Mouse (Mus musculus): ENCODE results near the gene Hectd4. TPM values are rescaled to one million over a fixed set of nuclear protein-coding genes. Genes with fewer than 3 reads are reported as not detected.
"Not testable (repeated sequence)": the region's sequence is repeated elsewhere in the genome, so short reads cannot be mapped to it uniquely, and the experiment has no call there.

Hectd4 gene
- polyA plus RNA-seq, 1 experiment from 2014 or later: 14.9 TPM

DNA sequence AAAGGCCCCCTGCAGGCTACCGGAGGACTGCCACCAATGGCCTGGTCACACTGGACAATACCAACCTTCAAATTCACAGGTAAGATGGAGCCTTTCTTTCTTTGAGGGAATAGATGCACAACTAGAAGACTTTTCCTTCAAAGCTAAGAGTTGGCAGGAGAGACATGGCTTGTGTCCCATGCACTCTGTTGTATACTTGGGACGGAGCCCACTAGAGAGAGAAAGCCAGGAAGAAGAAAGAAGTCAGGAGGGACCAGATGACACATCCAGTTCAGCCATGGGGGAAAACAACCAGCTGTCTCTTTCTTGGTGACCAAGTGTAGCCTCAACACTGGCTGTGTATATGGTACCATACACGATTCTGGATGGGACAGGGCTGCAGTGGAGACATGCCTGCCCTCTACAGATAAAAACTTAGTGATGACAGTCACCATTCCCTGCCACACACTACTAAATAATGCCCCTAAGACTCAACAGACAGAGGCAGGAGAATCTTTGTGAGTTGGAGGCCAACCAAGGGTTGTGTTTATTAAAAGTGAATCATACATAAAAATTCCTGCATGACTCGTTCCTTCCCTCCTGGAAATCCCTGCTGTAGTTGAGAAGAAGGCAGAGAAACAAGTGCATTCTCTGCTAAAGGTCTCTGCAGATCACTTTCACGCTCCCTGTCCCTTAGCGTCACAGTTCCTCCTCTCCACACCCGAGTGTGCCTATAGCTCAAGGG is 119.7 kb downstream of the Hectd4 start:
- Histone ChIP-seq H3K4me3 (no peak overlapping the region), H3K9me3 (no peaks in the 10 kb centered on the region), H3K4me2 (replicated peaks) (no peak overlapping the region), H3K36me3 (peaks cover 95% of the 10 kb centered on the region), H3K4me1 (no peaks in the 10 kb centered on the region), H3K27me3 (no peaks in the 10 kb centered on the region), H3K9ac (replicated peaks) (no peak overlapping the region), H3K27ac (replicated peaks) (no peak overlapping the region)
- ATAC-seq (ENCODE audit: low FRiP score, low read depth): no peak
- 90% methylated on average over 7 of the region's 7 CpGs for WGBS

DNA sequence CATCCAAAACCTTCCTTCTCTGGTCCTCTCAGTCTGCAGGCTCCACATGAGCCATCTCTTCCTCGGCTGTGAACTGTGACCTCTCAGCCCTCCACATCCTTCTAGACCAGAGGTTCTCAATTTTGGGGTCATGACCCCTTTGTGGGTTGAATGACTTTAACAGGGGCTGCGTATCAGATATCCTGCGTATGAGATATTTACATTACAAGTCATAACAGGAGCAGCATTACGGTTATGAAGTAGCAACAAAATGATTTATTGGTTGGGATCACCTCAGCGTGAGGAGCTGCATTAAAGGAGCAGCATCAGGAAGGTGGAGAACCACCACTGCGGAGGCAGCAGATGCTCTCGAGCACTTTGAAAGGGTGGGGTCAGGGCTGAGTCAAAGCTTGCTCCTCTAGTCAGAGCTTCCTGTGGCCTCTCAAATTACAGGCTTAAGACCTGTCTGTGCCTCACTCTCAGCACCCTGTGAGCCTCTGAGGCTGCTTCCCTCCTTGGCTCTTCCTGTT is 121.0 kb downstream of the Hectd4 start:
- Histone ChIP-seq H3K27me3 (no peaks in the 10 kb centered on the region), H3K9ac (replicated peaks) (no peak overlapping the region), H3K27ac (replicated peaks) (no peak overlapping the region), H3K9me3 (no peaks in the 10 kb centered on the region), H3K4me1 (no peaks in the 10 kb centered on the region), H3K4me3 (no peak overlapping the region), H3K4me2 (replicated peaks) (no peak overlapping the region), H3K36me3 (peaks cover 95% of the 10 kb centered on the region)
- ATAC-seq (ENCODE audit: low FRiP score, low read depth): no peak
- 65% methylated on average over 7 of the region's 7 CpGs for WGBS

- 93% methylated on average over 11 of the region's 11 CpGs for WGBS
- no peak for ATAC-seq (ENCODE audit: low FRiP score, low read depth)
- no peak overlapping the region for H3K4me3 ChIP-seq
- peaks cover 90% of the 10 kb centered on the region for H3K36me3 ChIP-seq
- H3K9me3 ChIP-seq: no peaks in the 10 kb centered on the region
- no peak overlapping the region for H3K9ac ChIP-seq (replicated peaks)
- no peaks in the 10 kb centered on the region for H3K4me1 ChIP-seq
- H3K27ac ChIP-seq (replicated peaks): no peak overlapping the region
- no peaks in the 10 kb centered on the region for H3K27me3 ChIP-seq
- no peak overlapping the region for H3K4me2 ChIP-seq (replicated peaks)
Observed at GRCm38 (mm10) chr5:121342490-121342889, 122.5 kb downstream of the Hectd4 start.

DNA sequence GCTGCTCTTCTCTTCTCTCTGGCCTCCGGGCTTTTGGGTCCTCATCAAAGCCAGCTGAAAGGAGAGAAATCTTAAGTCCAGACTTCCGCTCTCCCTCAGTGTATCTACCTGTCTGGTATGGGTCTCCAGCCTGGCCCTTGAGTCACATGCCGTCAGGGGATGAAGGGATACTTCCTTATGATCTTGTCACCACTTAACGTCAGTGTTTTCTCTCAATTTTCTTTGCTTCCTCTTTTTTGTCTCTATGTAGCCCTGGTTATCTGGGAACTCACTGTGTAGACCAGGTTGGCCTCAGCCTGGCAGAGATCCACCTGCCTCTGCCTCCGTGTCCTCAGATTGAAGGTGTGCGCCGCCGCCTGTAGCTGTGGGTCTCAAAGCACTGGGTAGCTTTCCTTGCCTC is 124.0 kb downstream of the Hectd4 start:
- Histone ChIP-seq H3K9ac (replicated peaks) (no peak overlapping the region), H3K9me3 (no peaks in the 10 kb centered on the region), H3K36me3 (peaks cover 90% of the 10 kb centered on the region), H3K27me3 (no peaks in the 10 kb centered on the region), H3K27ac (replicated peaks) (no peak overlapping the region), H3K4me3 (no peak overlapping the region), H3K4me1 (no peaks in the 10 kb centered on the region), H3K4me2 (replicated peaks) (no peak overlapping the region)
- WGBS: 95% methylated on average over 8 of the region's 8 CpGs
- no peak for ATAC-seq (ENCODE audit: low FRiP score, low read depth)

DNA sequence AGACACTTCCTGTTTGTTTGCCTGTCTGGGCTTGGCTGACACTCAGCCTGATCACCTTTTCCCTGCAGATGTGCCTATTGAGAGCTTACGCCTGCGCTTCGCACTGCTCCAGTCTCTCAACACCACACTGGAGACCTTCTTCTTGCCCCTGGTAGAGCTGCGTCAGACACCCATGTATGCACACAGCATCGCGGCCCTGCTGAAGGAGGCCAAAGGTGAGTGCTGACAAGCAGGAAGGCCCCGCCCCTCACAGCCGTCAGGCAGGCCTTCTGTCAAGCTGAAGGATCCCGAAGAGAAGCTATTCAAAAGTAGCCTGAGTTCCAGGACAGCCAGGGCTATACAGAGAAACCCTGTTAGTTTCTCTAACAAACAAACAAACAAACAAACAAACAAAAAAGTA is 139.2 kb downstream of the Hectd4 start:
- WGBS: 76% methylated on average over 9 of the region's 9 CpGs
- H3K4me3 ChIP-seq: no peak overlapping the region
- H3K4me1 ChIP-seq: no peaks in the 10 kb centered on the region
- no peaks in the 10 kb centered on the region for H3K27me3 ChIP-seq
- H3K27ac ChIP-seq (replicated peaks): no peak overlapping the region
- H3K36me3 ChIP-seq: peaks cover 98% of the 10 kb centered on the region
- no peak overlapping the region for H3K4me2 ChIP-seq (replicated peaks)
- ATAC-seq (ENCODE audit: low FRiP score, low read depth): no peak
- H3K9me3 ChIP-seq: no peaks in the 10 kb centered on the region
- no peak overlapping the region for H3K9ac ChIP-seq (replicated peaks)

DNA sequence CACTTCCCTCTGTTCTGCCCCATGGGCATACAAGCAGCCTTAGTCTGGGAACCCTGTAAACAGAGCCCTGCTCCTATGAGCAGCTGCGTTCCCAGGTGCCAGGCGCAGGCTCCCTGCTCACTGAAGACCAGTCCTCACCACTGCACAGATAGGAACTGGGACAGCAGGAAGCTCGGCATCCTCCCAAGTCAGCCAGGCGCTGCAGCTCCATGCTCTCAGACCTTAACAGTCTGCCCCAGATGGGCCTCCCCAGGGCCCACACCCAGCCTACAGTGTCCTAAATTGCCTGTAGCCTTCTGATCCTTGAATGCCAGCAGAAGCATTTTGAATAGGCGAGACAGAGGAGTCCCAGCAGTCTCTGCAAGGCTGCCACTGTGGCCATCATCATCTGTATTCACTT is 141.7 kb downstream of the Hectd4 start:
- Histone ChIP-seq H3K4me2 (replicated peaks) (no peak overlapping the region), H3K4me1 (no peaks in the 10 kb centered on the region), H3K9ac (replicated peaks) (no peak overlapping the region), H3K36me3 (peaks cover 97% of the 10 kb centered on the region), H3K9me3 (no peaks in the 10 kb centered on the region), H3K27ac (replicated peaks) (no peak overlapping the region), H3K27me3 (no peaks in the 10 kb centered on the region), H3K4me3 (no peak overlapping the region)
- WGBS: 90% methylated on average over 5 of the region's 5 CpGs
- ATAC-seq (ENCODE audit: low FRiP score, low read depth): no peak

DNA sequence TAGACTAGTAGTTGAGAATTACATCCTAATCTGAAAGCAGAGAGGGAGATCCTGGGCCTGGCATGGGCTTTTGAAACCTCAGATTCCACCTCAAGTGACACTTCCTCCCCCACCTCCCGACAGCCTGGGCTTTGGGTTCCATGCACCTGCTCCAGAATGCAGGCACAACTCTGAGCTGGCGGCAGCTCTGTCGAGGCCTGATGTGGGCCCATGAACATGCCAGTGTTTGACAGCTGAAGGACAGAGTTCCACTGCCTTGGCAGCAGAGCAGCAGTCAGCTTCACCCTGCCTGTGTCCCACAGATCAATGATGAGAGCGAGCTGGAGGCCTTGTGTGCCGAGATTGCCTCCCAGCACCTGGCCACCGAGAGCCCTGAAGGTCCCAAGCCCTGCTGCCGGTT is 143.4 kb downstream of the Hectd4 start:
- no peaks in the 10 kb centered on the region for H3K27me3 ChIP-seq
- H3K36me3 ChIP-seq: peaks cover 96% of the 10 kb centered on the region
- no peaks in the 10 kb centered on the region for H3K4me1 ChIP-seq
- no peak overlapping the region for H3K4me2 ChIP-seq (replicated peaks)
- 89% methylated on average over 7 of the region's 7 CpGs for WGBS
- no peak overlapping the region for H3K27ac ChIP-seq (replicated peaks)
- H3K4me3 ChIP-seq: no peak overlapping the region
- no peak overlapping the region for H3K9ac ChIP-seq (replicated peaks)
- no peaks in the 10 kb centered on the region for H3K9me3 ChIP-seq
- ATAC-seq (ENCODE audit: low FRiP score, low read depth): no peak

DNA sequence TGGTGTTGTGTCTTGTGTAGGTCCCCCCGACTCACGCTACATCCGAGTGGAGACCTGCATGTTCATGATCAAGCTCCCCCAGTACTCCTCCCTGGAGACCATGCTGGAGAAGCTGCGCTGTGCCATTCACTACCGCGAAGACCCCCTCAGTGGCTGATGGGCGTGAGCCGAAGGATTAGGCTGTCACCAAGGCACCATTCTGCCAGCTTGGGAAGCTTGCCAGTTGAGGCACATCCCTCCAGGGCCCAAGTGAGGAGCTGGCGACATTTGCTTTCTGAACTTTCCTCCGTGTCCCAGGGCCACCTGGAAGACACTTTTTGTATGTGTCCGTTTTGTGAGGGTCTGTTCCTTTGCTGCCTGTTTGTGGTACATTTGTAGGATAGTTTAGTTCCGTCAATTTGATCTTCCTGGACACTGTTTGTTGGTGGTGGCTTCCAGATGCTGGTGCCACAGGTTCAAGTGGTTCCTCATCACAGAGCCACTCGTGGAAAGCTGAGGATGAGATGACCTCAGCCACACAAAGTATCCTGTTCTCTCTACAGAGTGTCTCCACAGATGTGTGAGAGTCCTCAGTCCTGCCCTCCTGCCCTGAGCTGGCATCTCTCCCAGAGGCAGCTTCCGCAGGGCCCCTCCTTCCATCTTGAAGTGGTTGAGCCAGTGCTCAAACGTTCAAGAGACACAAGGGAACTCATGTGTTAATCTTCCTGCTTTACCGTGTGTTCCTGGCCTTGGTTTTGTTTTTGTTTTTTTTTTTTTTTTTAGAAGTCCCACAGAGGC is 146.6 kb downstream of the Hectd4 start:
- Histone ChIP-seq H3K4me3 (no peak overlapping the region), H3K27me3 (no peaks in the 10 kb centered on the region), H3K9ac (replicated peaks) (no peak overlapping the region), H3K4me2 (replicated peaks) (no peak overlapping the region), H3K27ac (replicated peaks) (no peak overlapping the region), H3K36me3 (peaks cover 85% of the 10 kb centered on the region), H3K4me1 (no peaks in the 10 kb centered on the region), H3K9me3 (no peaks in the 10 kb centered on the region)
- ATAC-seq (ENCODE audit: low FRiP score, low read depth): no peak
- 84% methylated on average over 16 of the region's 16 CpGs for WGBS

DNA sequence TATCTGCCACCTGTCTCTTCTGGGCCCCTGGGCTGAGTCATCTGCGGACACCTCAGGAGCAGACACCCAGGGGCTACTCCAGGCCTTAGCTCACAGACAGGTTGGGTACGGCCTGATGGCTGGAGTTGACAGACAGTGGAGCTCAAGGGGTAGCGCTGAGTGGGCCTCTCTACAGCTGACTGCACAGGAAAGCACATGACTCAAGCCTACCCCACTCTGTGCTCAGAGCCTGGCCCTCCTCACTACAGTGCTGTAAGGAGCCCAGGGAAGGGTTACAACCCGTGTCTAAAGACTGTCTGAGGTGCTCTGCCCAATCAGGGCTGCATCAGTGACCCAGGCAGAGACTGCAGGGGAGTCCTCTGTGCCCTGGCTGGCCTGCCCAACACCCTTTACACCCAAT is 147.2 kb downstream of the Hectd4 start:
- ATAC-seq (ENCODE audit: low FRiP score, low read depth): no peak
- peaks cover 85% of the 10 kb centered on the region for H3K36me3 ChIP-seq
- H3K4me3 ChIP-seq: no peak overlapping the region
- no peaks in the 10 kb centered on the region for H3K9me3 ChIP-seq
- H3K4me1 ChIP-seq: no peaks in the 10 kb centered on the region
- no peak overlapping the region for H3K27ac ChIP-seq (replicated peaks)
- H3K4me2 ChIP-seq (replicated peaks): no peak overlapping the region
- WGBS: 91% methylated on average over 4 of the region's 4 CpGs
- no peak overlapping the region for H3K9ac ChIP-seq (replicated peaks)
- H3K27me3 ChIP-seq: no peaks in the 10 kb centered on the region

GRCm38 (mm10) chr5:121371712-121372111 is 151.7 kb downstream of the Hectd4 start:
- Histone ChIP-seq H3K4me1 (no peaks in the 10 kb centered on the region), H3K9ac (replicated peaks) (no peak overlapping the region), H3K4me3 (no peak overlapping the region), H3K27me3 (no peaks in the 10 kb centered on the region), H3K36me3 (peaks cover 78% of the 10 kb centered on the region), H3K9me3 (no peaks in the 10 kb centered on the region), H3K27ac (replicated peaks) (no peak overlapping the region), H3K4me2 (replicated peaks) (no peak overlapping the region)
- WGBS: 95% methylated on average over 6 of the region's 6 CpGs
- ATAC-seq (ENCODE audit: low FRiP score, low read depth): no peak

GRCm38 (mm10) chr5:121374790-121375189 is 154.8 kb downstream of the Hectd4 start:
- Histone ChIP-seq H3K4me1 (no peaks in the 10 kb centered on the region), H3K4me3 (no peak overlapping the region), H3K27me3 (no peaks in the 10 kb centered on the region), H3K27ac (replicated peaks) (no peak overlapping the region), H3K36me3 (peaks cover 79% of the 10 kb centered on the region), H3K9me3 (no peaks in the 10 kb centered on the region), H3K4me2 (replicated peaks) (no peak overlapping the region), H3K9ac (replicated peaks) (no peak overlapping the region)
- no peak for ATAC-seq (ENCODE audit: low FRiP score, low read depth)
- 97% methylated on average over 3 of the region's 3 CpGs for WGBS

- H3K27me3 ChIP-seq; H3K9me3 ChIP-seq; ATAC-seq (ENCODE audit: low FRiP score, low read depth); H3K27ac ChIP-seq (replicated peaks); H3K4me1 ChIP-seq; H3K4me3 ChIP-seq; H3K4me2 ChIP-seq (replicated peaks); H3K9ac ChIP-seq (replicated peaks): not testable (repeated sequence)
- H3K36me3 ChIP-seq: peaks cover 88% of the 10 kb centered on the region
- WGBS: 73% methylated on average over 5 of the region's 5 CpGs
Observed at GRCm38 (mm10) chr5:121376972-121377371, 157.0 kb downstream of the Hectd4 start.

Data from midbrain, embryonic 12.5 days (tissue).